Mouse (Mus musculus): ENCODE measurements around the gene Oat.

The Oat gene

DNA sequence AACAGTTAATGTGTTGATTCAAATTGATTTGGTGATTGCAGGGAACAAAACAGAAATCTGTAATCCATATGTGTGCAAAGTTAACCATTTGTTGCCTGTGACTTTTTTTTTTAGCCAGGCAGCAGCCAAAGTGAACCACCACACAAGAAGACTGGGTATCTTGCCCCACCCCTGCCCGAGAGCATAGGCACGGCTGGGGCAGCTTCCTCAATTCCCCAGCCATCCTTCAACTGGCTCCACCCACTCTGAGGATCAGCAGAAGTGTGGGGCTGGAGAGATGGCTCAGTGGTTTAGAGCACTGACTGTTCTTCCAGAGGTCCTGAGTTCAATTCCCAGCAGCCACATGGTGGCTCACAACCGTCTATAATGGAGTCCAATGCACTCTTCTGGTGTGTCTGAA is 34.6 kb downstream of the Oat start:
- no peak for DNase-seq (ENCODE audit: low spot score)

DNA sequence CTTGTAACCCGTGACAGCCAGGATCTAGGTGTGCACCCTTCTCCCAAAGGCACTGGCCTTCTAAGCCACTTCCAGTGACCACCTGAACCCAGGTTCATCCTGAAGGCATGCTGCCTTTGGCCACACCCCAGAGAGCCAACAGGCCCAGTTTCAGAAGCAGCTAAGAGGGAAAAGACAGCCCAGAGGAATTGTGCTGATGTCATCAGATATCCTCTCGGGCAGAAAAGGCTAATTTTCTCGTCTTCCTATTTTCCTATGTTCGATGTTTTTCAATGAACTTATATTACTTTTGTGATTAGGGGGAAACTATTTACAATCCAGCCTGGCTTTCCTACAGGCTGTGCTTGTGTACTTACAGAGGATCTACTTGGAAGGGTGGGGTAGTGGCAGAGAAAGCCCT is 35.6 kb downstream of the Oat start:
- no peak for DNase-seq (ENCODE audit: low spot score)

DNA sequence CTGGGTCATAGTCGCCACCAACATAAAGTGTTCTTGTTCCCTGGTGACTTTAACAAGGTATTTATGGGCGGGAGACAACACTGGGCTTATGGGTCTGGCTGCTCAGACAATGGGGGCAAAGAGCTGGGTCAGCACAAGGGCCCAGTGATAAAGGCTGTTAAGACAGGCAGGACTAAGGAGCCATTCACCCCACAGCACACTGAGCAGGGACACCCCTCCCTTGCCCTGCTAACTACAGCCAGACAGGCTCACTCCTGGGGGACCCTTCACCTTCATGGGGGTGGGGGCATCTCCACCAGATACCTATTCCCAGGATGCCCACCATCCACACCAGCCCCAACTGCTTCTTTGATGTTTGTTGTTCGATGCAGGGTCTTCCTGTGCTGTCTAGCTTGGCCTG is 47.0 kb downstream of the Oat start:
- DNase-seq (ENCODE audit: low spot score) = no peak

DNA sequence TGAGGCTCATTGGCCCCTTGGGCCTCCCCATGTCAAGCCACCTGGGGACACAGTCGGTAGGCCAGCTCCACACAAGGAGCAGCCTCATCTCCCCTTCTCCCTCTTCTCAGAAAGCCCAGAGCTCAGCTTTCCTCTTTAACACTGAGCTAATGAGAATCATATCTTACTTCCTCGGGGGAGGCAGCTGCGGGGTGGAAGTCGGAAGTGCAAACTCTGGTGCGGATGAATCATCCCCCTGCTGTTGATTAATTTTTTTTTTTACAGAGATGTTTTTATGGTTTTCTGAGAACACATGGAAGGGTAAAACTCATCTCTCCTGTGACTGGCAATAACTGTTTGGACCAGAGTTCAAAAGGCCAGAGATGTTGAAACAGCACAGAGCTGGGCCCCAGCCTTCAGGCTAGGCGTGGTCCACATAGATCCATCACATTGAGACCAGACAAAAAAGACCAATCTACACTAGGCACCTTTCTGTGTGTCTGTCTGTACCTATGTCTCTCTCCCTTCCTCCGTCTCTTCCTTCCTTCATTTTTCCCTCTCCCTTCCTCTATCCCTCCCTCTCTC is 62.7 kb downstream of the Oat start:
- DNase-seq (ENCODE audit: low spot score) = no peak

DNA sequence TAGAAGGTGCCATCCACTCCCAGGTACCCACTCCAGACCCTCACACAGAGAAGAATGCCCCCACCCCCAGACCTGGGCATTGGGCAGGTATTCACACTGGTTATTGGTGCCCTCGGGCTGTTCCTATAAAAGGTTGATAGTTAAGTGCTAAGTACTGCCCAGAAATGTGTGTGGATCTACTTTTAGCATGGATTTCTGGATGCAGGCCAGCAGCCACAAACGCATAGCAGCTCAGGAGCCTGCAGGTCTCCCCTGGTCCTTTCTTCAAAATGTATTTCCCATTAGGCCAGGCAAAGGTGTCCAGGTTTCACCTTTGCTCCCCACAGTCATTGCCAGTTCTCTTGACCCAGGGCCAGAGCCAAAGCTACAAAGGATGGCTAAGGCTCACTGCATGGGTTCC is 67.1 kb downstream of the Oat start:
- no peak for DNase-seq (ENCODE audit: low spot score)
